Mouse (Mus musculus) CH12F3 (cell line): ENCODE data around the gene Nphs2.

ENCODE experiments used
- in situ Hi-C: fragments of 300-500 bp; cut with MboI; formaldehyde crosslinking; loops from 2 replicates; pipeline ENCODE4 v1.14.3; 2020; ENCODE audit warnings: low sequenced_read_pairs

The Nphs2 gene

GRCm38 (mm10) chr1:156352466-156352865, 41.9 kb downstream of the Nphs2 start:
- in situ Hi-C loops: no loop called here

- in situ Hi-C loops: no loop called here
These were observed 55.2 kb downstream of the Nphs2 start, which contains the start of gene Gm2000 for GRCm38 (mm10) chr1:156365740-156366139. Gene Gm2000, plus strand, starts transcription at chr1:156366040.
